Mouse (Mus musculus): Measurements from ENCODE around the gene Bcl2l11.

The Bcl2l11 gene

GRCm38 (mm10) chr2:128139781-128140180 lies 13.9 kb downstream of the Bcl2l11 start:
- DNase-seq (ENCODE audit: low spot score) = no peak

- DNase-seq (ENCODE audit: low spot score) = no peak
Measured at GRCm38 (mm10) chr2:128140183-128140582, 14.3 kb downstream of the Bcl2l11 start.

DNA sequence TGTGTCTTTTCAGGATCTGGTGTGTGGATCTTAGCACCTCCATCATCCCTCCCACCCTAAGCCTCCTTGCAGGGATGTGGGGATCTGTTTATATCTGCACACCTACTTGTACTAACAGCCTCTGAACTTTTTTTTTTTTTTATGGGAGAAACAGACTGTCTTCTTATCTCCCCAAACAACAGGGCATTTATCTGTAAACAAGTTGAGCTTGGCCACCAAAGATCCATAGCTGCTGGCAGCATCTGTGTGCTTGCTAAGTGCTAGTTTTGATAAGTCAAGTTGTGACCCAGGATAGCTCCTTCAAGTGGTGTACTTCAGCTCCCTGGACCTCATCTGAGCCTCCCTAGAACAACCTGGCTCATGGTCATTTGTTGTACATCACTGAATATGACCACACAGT lies 18.2 kb downstream of the Bcl2l11 start:
- DNase-seq (ENCODE audit: low spot score) = no peak

DNA sequence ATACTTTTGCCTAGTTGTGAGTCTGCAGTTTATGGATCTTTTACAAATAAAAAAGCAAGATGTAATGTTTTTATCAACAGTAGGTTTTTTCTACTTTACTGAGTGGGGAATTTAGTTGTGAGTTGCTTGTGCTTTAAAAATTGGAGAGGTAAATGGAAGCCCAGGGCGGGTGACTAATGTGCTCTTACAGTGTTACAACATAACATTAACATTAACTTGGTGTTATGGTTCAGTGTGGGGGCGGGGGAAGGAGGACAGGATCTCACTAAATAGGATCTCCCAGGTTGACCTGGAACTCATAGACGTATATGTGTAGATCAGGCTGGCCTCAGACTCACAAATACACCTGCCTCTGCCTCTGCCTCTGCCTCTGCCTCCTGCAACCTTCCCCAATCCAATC lies 19.6 kb downstream of the Bcl2l11 start:
- DNase-seq (ENCODE audit: low spot score) = no peak

- DNase-seq (ENCODE audit: low spot score) = no peak
Measured at GRCm38 (mm10) chr2:128149596-128149995, 23.8 kb downstream of the Bcl2l11 start.

DNA sequence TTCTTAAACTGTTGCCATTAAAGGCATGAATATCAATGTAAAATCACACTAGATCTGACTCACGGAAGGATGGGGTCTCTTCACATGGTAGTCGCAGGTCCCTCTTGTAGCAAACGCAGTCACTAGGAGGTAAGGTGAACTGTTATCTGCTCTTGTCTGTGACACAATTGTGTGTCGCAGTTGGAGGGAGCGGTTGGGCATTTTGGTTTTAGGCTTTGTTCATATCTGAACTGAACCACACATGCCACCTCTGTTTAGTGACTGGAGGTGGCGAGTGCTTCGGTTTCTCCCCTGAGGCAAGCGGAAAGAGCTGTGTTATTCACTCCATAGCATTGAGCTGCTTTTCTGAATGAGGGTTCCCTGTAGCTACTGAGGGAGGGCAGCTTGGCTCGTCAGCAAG lies 26.4 kb downstream of the Bcl2l11 start:
- DNase-seq (ENCODE audit: low spot score) = no peak

- no peak for DNase-seq (ENCODE audit: low spot score)
Measured at GRCm38 (mm10) chr2:128152845-128153550, 27.2 kb downstream of the Bcl2l11 start.

DNA sequence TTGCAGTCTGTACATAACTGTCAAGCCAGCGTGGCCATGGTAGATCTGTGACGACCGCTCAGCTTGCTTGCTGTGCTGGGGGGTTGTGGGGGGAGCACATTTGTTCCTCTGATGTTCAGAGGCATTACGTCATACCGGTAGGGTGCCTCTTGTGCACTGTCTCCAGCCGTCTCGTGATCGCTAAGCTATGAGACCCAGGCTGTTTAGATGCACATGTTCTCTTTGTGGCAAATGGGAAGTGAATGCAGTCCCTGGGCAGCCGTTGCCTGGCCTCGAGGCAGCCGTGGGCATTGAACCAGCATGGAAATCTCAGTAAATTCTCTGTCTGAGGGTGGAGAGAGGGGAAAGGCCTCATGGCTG lies 27.7 kb downstream of the Bcl2l11 start:
- no peak for DNase-seq (ENCODE audit: low spot score)

DNA sequence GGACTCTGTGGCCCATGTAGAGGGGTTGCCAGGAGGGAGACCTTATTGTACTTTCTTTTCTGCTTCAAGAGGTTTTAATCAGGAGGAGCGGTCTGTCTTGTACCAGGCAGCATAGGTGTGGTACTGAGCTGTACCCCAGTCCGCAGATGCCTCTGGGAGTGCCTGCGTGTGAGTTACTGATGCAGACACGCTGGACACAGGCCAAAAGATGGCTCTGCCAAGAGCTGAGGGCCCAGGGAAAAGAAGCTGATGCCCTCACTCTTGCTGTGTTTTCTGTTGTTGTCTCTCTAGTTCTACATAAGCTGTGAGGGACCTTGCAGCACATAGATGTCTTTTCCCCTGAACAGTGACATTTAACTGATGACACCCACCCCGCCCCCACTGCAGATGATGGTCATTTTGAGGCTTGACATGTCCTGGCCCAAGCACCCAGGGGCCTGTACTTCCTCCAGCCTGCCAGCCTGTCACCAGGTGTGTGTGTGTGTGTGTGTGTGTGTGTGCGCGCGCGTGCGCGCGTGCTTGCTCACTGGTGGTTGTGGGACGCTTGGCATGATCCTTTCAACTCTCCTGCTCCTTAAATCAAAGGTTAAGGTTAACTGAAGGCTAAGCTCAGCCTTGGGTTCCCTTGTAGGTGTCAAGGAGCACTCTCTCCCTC lies 29.7 kb downstream of the Bcl2l11 start:
- DNase-seq (ENCODE audit: low spot score) = no peak

GRCm38 (mm10) chr2:128156067-128156462 lies 30.2 kb downstream of the Bcl2l11 start:
- no peak for DNase-seq (ENCODE audit: low spot score)

GRCm38 (mm10) chr2:128156557-128157412 lies 30.9 kb downstream of the Bcl2l11 start:
- no peak for DNase-seq (ENCODE audit: low spot score)

DNA sequence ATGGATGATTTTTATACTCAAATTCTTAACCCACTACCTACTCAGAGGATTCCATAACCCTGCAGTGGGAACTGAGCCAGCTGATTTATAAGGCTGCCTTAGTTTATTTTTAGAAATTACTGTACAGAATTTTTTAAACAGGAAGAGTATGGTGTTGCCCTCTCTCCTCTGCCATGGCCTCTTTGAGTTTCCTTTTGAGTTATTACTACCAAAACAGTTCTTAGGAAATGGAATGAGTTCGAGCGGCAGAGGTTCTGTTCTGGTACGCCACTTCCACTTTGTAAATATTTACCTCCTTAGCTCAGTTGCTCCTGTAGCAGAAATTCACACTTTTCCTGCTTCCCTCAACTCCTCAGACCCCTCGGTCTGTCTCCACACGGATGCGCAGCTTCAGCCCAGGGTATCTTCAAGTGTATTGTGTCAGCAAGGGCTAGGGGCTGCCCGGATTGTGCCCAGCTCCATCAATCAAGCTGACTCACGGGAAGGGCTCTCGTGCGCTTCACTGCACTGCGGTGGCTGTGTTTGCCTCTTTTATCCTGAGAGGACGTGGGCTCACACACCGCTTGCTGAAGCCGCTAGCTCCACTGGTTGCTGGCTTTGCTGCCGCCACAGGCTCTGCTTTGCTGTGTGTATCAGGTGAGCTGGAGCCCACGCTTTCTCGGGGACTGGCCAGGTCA lies 33.0 kb downstream of the Bcl2l11 start:
- no peak for DNase-seq (ENCODE audit: low spot score)

GRCm38 (mm10) chr2:128159619-128160125 lies 33.8 kb downstream of the Bcl2l11 start:
- DNase-seq (ENCODE audit: low spot score) = no peak

GRCm38 (mm10) chr2:128163177-128163576 lies 37.3 kb downstream of the Bcl2l11 start:
- no peak for DNase-seq (ENCODE audit: low spot score)

DNA sequence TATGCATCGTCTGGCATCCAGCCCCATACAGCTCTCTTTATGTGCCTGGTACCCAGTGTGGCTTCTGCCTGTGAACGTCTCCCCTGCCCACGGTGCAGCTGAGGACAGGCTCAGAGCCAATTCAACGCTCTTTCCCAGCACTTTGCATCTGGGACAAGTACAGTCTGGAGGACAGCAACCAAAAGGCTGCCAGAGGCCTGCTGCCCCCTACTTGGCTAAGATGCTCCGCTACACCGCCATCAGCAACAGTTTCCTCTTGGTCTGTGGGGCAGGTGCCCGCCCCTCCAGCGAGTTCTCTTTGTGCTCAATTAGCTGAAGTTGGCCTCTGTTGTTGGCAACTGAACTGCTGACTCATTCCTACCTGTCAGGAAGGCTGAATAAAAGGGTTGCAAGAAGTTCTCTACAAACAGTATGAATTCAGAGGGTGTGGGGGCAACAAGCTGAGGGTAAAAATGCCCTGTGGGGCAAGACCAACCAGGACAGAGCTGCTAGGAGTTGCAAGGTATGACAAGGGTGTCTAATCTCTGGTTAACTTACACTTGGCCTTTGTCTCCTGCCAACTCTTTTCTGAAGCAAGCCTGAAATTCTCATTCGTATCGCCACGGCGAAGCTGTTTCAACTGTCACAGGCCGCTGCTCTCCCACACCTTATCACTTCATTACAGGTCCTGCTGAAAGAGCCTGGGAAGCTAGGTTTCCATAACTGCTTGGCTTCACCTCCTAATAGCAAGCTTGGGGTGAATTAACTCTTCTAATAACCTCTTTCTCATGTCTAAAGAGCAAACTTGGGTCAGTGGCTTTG lies 41.0 kb downstream of the Bcl2l11 start:
- no peak for DNase-seq (ENCODE audit: low spot score)

- no peak for DNase-seq (ENCODE audit: low spot score)
Measured at GRCm38 (mm10) chr2:128167930-128168329, 42.1 kb downstream of the Bcl2l11 start.

DNA sequence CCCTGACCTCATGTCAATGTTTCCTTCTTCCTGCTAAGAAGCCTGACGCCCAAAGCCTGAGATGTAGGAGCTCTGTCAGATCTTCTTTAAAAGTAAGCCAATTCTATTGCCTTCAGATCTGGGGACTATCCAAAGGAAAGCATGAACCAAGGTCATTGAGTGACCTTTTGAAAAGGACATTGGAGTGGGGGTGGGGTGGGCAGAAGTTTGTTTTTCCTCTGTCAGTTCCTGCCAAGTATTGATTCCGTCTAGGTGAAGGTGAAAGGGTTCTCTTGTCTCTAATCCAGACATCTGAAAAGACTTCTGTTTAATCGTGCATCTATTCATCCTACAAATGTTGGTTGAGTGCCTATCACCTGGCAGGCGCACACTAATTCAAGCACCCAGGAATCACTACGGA lies 43.6 kb downstream of the Bcl2l11 start:
- no peak for DNase-seq (ENCODE audit: low spot score)

GRCm38 (mm10) chr2:128169972-128170371 lies 44.1 kb downstream of the Bcl2l11 start:
- no peak for DNase-seq (ENCODE audit: low spot score)

DNA sequence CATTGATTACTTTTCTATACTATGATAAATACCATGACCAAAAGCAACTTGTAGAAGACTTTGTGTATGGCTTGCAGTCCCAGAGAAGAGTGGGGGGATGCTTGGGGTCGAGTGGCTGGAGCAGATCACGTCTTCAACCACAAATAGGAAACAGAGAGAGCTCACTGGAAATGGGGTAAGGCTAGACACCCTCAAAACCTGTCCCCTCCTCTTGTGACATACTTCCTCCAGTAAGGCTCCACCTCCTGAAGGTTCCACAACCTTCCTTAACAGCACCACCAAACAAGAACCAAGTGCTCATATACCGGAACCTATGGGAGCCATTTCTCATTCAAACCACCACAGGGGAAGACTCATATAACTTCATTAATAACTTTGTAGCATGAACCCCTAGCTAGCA lies 44.8 kb downstream of the Bcl2l11 start:
- DNase-seq (ENCODE audit: low spot score) = no peak

- DNase-seq (ENCODE audit: low spot score) = peak; percentile 88
Measured at GRCm38 (mm10) chr2:128172266-128172665, 46.4 kb downstream of the Bcl2l11 start.

- no peak for DNase-seq (ENCODE audit: low spot score)
Measured at GRCm38 (mm10) chr2:128174176-128174575, 48.3 kb downstream of the Bcl2l11 start.

All from lung, postnatal 25 days (tissue).